Mouse (Mus musculus) left cerebral cortex, postnatal 36 days (tissue): ENCODE data around the gene Tcta. TPM values are rescaled to one million over a fixed set of nuclear protein-coding genes. Genes with fewer than 3 reads are reported as not detected.
"Not testable (repeated sequence)": the region's sequence is repeated elsewhere in the genome, so short reads cannot be mapped to it uniquely, and the experiment has no call there.

ENCODE experiments used
- DNase-seq, 2 experiments: peaks; one replicate each; pipeline ENCODE4 v3.0.0; 2021 to 2022; ENCODE audit warnings: low spot score in 2 of 2, mixed read lengths in 1 of 2
- intact Hi-C: fragments of 180-260 bp; cut with DNase I; formaldehyde crosslinking; loops from one replicate; pipeline ENCODE4 v1.15.1; 2025
- total RNA-seq, 2 experiments: library from RNA; stranded (reverse); gene quantifications; 2 replicates each; pipeline ENCODE4 v1.2.3; 2021

Gene Tcta
- total RNA-seq, 2 experiments from 2014 or later = 29.2 to 41.4 TPM

DNA sequence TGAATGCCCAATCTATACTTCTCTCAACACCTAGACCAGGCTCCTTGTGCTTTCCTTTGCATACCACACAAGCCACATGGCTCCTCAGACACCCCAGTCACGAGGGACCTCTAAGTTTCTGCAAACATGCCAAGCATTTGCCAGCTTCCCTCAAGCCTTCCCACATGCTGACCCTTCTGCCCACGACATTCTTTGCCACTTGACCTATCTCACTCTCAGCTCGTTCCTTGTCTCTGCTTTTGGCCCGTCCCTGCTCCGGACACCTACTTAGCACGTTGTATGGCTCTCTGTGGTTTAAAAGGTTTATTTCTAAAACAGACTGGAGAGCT is 30.7 kb downstream of the Tcta start:
- intact Hi-C loops = no loop called here

DNA sequence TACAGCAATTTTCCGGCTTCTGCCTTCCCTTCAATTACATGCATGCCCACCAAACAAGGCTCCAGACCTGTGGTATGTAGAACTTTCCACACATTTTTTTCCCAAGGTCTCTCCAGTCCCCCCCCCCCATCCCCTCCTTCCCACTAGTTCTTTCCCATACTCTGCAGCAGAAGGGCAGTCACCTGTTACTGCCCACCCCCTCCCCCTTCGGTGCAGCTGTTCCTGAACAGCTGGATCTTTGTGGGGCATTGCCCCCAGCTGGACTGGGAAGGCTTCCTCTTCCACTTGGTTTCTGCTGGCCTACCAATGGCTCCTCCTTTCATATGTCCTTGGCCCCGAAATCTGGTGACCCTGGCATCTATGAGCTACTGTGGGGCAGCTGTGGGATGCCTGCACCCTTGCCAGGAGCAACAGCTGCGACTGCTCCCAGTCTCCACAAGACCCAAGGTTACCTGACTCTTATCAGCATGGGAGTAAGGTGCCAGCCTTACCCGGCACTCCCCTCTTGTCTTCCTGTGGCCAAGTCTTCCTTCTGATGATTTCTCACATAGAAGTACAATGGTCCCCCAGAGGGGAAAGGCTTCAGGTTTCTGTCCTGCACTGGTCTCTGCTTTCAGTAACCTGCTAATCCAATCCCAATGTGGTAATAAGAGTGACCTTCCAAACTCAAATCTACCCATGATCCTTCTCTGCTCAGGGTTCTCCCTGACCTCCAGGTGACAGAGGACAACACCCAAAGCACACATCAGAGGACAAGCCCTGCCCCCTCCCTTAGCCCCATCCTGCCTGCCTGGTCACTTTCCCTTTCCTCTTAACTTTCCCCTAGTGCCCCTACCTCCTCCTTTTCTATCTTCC is 31.3 kb downstream of the Tcta start:
- DNase-seq = no peak
- intact Hi-C loops = no loop called here

More for the DNA sequence above, 30.7 kb downstream of the Tcta start:
- no peak for DNase-seq

DNA sequence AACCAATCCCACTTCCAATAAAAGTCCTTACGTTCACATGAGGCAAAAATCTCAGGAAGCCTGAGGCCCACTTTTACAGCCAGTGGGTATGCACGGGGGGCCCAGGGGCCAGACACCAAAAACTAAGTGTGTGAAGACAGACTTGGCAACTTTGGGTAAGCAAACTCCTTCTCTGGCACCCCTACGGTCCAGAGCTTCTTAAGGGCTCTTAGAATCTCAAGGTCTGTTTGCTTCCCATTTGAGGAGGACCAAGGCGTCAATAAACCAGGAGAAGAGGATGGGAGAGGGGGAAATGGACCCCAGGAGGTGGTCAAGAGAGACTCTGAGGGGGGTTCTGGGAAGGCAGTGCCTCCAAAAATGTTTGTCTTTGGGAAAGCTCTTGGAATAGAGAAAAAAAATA is 32.5 kb downstream of the Tcta start:
- no peak for DNase-seq
- intact Hi-C loops = no loop called here

DNA sequence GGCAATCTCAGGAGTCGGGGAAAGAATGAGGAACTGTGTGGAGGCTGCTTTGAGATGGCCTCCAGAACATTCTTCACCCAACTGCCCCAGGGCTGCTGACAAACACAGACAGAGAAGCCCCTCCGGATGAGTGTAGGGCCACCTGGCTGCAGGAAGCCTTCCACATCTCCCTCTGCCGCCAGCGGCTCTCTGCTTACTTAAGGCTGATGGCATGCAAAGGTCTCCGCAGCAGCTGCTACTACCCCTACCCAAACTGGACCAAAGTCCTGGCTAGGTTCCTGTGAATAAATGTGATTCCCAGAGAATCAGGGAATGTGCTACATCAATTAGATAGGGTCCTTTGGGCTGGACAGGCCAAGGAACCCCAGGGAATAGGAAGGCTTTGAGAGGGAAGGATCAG is 33.3 kb downstream of the Tcta start:
- DNase-seq = no peak
- intact Hi-C loops = no loop called here

DNA sequence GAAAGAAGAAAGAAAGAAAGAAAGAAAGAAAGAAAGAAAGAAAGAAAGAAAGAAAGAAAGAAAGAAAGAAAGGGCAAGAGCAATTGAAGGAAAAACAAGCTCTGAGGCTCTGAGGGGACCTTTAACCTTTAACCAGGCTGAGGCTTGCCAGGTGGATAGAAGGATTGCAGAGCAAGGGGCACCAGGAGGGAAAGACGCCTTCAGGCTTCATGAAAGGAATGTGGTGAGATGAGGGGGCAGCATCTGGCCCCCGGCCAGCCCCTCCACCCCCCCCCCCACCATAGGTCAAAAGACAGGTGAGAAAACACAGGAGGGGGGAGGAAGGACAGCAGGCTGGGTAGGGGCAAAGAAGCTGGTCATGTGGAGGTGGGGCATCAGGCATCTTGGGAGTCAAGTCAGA is 34.0 kb downstream of the Tcta start:
- no peak for DNase-seq
- intact Hi-C loops = no loop called here

DNA sequence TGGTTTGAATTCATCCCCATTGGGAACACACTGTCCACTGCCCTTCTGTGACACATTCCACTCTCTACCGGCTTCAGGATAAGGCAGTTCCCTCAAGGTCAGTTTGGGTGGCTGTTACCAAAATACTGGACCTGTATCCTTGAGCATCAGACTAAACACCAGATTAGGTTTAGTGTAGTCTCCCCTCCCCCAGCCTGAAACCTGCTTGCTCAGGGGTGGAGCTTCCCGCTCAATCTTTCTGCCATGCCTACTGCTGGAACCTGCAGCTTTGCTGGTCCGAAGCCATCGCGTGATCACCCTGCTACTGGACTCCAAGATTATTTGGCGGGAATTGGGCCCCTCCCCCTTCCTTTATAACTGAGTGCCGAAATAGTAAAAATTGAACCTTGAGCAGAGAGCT is 37.3 kb downstream of the Tcta start:
- DNase-seq, intact Hi-C loops: not testable (repeated sequence)

DNA sequence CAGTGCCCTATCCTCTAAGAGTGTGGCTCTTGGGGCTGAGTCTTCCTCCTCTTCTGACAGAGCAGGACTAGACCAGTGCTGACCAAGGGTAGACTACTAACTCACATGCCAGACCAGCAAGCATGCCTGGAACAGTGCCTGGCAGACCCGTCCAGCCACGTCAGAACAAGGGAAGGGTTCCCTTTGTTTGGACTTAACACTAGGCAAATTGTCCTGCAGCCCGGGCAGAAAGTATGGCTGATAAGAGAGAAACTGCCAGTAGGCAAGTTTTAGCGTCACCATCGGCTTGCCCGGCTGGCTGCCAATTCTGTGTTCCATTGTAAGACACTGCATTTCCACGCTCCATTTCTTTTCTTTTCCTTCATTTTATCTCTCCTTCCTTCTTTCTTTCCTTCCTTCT is 38.3 kb downstream of the Tcta start:
- DNase-seq = no peak
- intact Hi-C loops = no loop called here

DNA sequence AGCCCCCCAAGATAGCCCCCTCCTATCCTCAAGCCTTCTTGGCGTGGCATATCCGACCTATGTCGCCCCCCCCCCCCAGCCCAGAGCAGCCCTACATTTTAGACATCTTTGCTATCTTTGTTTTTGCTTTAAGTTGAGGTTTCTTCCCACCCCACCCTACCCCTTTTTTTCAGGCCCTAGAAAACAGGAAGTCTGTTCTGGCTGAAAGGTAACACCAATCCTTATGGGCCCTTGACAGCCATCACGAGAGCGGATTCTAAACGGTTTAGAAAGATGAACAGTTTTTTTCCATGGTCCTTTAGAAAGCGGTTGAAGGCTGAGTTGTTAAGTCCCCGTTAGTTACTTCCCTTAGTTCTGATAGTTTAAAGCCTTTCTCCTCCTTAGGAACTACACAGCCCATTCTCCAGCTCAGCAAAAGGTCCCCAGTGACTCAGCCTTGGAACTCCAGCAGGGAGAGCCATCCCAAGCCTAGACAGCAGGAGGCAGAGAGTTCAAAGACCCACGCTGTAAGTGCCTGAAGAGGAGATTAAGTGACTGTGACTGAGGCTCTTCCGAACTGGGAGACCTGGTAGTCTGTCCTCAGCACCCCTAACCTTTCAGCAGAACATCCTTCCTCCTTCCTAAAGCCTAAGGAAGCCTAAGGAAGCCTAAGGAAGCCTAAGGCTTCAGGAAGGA is 39.6 kb downstream of the Tcta start:
- no peak for DNase-seq
- intact Hi-C loops = no loop called here

DNA sequence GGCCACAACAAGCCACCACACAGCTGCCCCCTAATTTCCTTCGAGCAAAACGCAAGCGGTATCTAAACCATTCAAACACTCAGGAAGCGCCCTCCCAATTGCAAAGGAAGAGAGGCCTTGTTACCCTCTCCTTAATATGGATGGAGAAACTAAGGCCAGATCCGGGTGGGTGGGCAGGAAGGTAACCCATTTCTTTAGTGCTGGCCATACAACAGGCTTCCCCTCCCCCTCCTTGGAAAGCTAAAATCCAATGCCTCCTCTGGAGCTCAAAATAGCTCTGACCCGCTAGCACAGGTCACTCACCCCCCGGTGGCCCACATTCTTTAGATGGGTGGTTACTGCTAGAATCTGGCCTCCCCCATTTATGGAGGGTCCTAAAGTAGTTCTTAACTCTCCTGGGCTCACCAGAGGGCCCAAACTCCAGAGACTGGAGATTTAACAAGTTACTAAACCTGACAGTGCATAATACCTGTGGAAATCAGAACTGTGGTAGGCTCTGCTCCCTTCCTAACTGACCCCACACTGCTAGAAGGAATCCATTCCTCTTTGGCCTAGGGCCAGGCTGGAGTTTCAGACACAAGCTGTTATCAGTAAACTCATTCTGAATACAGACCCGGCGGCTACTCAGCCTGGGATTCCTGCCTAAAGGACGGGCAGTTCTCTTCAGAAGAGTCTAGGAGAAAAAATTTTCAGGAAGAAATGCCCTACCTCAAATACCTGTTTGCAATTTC is 41.6 kb downstream of the Tcta start:
- DNase-seq = no peak
- intact Hi-C loops = loop anchor here (5.0 kb wide), 1 partner anchor 62 kb away; no protein-coding TSS in a partner anchor

DNA sequence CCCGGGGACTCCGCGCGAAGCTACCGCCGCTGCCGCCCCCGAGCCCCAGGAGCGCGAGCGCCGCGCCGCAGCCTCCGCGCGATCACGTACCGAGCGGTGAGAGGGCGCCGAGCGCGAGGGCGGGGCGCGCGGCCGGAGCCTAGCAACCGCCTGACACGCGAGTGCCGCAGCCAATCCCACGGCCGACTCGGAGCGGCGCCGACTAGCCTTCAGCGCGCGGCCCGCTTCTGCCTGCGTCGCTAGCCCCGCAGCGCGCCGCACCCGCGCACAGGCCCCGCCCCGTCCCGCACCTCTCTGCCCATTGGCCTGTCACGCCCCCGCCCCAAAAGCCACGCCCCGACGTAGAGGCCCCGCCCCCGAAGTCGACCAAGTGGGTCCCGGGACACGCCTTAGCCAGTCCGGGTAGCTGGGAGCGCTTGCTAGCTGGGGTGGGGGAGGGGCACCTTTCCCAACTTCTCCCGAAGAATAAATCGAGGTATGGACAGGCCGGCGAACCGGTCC is 42.2 kb downstream of the Tcta start, which contains the start of gene Dag1:
Gene Dag1, minus strand, starts transcription at position 269 of the 501 bp plus-strand sequence.
- intact Hi-C loops = loop anchor here (5.0 kb wide), 1 partner anchor 61 kb away; no protein-coding TSS in a partner anchor
- peak; percentile 96 to 98 for DNase-seq

DNA sequence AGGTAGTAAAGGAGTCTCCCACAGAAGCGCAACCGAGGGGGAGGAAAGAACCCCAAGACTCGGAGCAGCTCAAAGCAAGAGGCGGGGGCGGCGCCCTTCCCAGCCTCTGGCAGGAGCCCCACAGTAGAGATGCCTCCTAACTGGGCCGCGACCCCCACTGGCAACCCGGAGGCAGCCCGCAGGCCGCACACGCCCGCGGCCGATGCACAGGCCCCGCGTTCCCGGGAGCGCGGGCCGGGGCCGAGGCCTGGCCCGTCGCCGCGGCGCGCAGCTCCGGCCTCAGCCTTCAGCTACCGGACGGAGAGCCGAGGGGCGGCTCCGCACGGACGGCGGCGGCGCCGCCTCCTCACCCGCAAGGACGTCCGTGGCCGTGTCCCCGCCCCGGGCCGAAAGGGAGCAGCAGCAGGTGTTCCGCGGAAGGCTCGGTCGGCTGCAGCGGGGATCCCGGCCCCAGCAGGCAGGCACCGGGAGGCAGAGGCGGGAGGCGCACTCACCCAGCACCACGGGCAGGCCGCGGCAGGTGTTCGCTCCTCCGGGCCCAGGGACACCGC is 42.8 kb downstream of the Tcta start:
- peak in 1 of 2 experiments; percentile 27 for DNase-seq
- intact Hi-C loops = loop anchor here (5.0 kb wide), 1 partner anchor 61 kb away; no protein-coding TSS in a partner anchor

DNA sequence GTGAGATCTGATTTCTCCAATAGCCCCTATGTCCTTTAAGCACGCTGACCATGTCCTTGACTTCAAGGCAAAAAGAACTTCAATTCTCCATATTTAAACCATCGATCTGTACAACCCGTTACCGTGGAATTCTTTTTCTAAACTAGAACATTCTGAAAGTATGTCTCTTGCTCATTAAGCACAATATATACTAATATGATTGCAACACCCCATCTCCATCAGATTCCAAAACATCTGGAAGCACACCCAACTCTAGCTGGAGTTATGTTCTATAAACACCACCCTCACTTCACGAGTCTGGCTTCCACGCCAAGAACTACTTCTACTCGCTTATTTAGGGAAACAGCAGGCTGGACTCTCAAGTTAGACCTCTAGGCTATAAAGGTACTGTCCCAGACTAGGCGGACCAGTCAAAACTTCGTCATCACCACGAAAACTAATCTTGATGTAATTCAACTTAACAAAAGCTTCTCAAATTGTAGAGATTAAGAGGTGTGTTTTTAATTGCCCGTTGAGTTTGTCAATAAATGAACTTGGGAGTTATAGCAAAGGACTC is 43.4 kb downstream of the Tcta start:
- intact Hi-C loops = loop anchor here (5.0 kb wide), 1 partner anchor 60 kb away; no protein-coding TSS in a partner anchor
- no peak for DNase-seq

DNA sequence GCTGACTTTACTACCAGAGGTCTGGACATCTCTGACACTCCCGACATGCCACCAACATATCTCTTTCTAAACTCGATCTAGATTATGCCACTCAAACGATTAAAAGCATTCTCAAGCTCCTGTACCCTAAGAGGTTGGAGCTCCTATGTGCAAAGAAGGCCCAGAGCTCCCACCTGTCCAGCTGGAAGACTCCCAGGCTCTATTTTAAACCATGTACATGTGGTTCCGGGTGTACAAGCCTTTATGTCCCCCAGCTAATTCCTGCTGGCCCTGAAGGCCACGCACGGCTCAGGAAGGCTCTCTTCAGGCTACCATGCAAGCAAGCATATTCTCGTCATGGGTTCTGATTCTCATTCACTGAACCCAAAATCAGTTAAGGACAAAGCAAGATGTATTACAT is 44.1 kb downstream of the Tcta start:
- intact Hi-C loops = loop anchor here (5.0 kb wide), 1 partner anchor 60 kb away; no protein-coding TSS in a partner anchor
- no peak for DNase-seq

DNA sequence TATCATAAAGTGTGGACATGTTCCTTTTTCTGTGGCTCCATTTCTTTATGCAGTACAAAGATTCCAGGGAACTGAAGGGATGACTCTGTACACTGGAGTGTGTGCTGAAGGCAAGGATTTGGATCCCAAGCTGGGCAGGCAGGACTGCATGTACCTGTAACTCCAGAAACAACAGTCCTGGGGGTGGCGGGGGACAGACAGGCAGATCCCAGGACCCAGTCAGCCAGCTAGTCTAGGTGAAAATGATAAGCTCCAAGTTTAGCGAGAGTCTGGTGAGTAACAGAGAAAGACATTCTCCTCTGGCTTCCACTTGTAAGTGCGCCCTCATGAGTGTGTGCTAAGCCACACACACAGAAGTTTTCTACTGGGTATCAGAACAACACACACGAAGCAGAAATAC is 45.4 kb downstream of the Tcta start:
- no peak for DNase-seq
- intact Hi-C loops = loop anchor here (5.0 kb wide), 1 partner anchor 58 kb away; no protein-coding TSS in a partner anchor

Other genes with a start within 250 kb of the Tcta start
- not detected for gene Mst1, start 225.7 kb downstream of the Tcta start, total RNA-seq
- 100 to 1,000 TPM in 1 of 2 experiments, 10 to 100 TPM in 1; 77.6 to 107 TPM for gene Rnf123, start 222.8 kb downstream of the Tcta start, total RNA-seq
- gene Apeh, start 211.6 kb downstream of the Tcta start, total RNA-seq = 10 to 100 TPM; 23.9 to 39.4 TPM
- 100 to 1,000 TPM; 269 to 307 TPM for gene Bsn, start 115.8 kb downstream of the Tcta start, total RNA-seq
- gene Dag1, start 42.2 kb downstream of the Tcta start, total RNA-seq = 10 to 100 TPM; 90.4 to 93.1 TPM
- 100 to 1,000 TPM; 116 to 131 TPM for gene Nicn1, start 15.7 kb downstream of the Tcta start, total RNA-seq
- gene Amt, start 9.3 kb downstream of the Tcta start, total RNA-seq = 10 to 100 TPM; 29.5 to 34.0 TPM
- 100 to 1,000 TPM; 160 to 176 TPM for gene Rhoa, start within 50 bp of the Tcta start, total RNA-seq
- gene Gpx1, start 32.7 kb upstream of the Tcta start, total RNA-seq = 100 to 1,000 TPM; 105 to 110 TPM
- gene Usp4, start 41.7 kb upstream of the Tcta start, total RNA-seq = 100 to 1,000 TPM in 1 of 2 experiments, 10 to 100 TPM in 1; 99.3 to 122 TPM
- gene 1700102P08Rik, start 86.6 kb upstream of the Tcta start, total RNA-seq = 1 to 10 TPM; 1.5 to 3.2 TPM
- under 1 TPM; 0.14 to 0.15 TPM for gene Ccdc36, start 122.3 kb upstream of the Tcta start, total RNA-seq
- gene BC048562, start 130.3 kb upstream of the Tcta start, total RNA-seq = not detected
- 10 to 100 TPM; 36.1 to 41.5 TPM for gene Ccdc71, start 154.4 kb upstream of the Tcta start, total RNA-seq
- gene Klhdc8b, start 155.4 kb upstream of the Tcta start, total RNA-seq = 10 to 100 TPM; 31.1 to 33.9 TPM
- gene Lamb2, start 173.6 kb upstream of the Tcta start, total RNA-seq = 10 to 100 TPM; 22.8 to 43.1 TPM
- gene Usp19, start 184.4 kb upstream of the Tcta start, total RNA-seq = 100 to 1,000 TPM; 124 to 154 TPM
- 10 to 100 TPM; 73.6 to 76.9 TPM for gene Qars, start 201.5 kb upstream of the Tcta start, total RNA-seq
- gene Qrich1, start 210.6 kb upstream of the Tcta start, total RNA-seq = 100 to 1,000 TPM; 135 to 149 TPM